ENCODE assay signal across 9 mouse cellular contexts in genomic region chr10:19062098-19062905, GRCm38 (mm10). TPM values are rescaled to one million over a fixed set of nuclear protein-coding genes. Genes with fewer than 3 reads are reported as not detected.
DNase-seq lines count a peak whose midpoint lies in the region; ATAC-seq and TF ChIP-seq lines count a peak whose summit lies in the region.
"Had no signal": no experiment of that assay in that cellular context is flagged by ENCODE, and none has a peak within 500 bp of the region (broad histone marks: within the 10 kb centered on the region; RNA-seq: fewer than 3 reads in every experiment).

No protein-coding gene starts in this region.

- H3K36me3 ChIP-seq in intestine, postnatal 0 days (ENCODE audit: control insufficient read depth, insufficient read depth): no peaks in the 10 kb centered on the region
- H3K36me3 ChIP-seq in intestine, embryonic 16.5 days (ENCODE audit: control insufficient read depth, insufficient read depth, low read length): no peaks in the 10 kb centered on the region
- H3K36me3 ChIP-seq: limb, embryonic 13.5 days had no signal

- peak; percentile 60; the same call in 1 of the 2 replicates for ATAC-seq in intestine, postnatal 0 days
- ATAC-seq in intestine, embryonic 16.5 days: no peak
- peak; percentile 88 for ATAC-seq in neutrophil, adult 5-6 weeks (ENCODE audit: extremely low read depth, insufficient number of reproducible peaks, low FRiP score, poor library complexity, severe bottlenecking)

- no peak overlapping the region for H3K9ac ChIP-seq in intestine, postnatal 0 days (ENCODE audit: low read depth, low read length)
- no peak overlapping the region for H3K9ac ChIP-seq in intestine, embryonic 16.5 days (ENCODE audit: low read depth, low read length)
- H3K9ac ChIP-seq: limb, embryonic 13.5 days had no signal

- no peak overlapping the region for H3K4me3 ChIP-seq in intestine, postnatal 0 days (ENCODE audit: low read depth, low read length)
- H3K4me3 ChIP-seq in intestine, embryonic 16.5 days (ENCODE audit: low read length): no peak overlapping the region
- H3K4me3 ChIP-seq: limb, embryonic 13.5 days had no signal

- no peak for TF ChIP-seq CTCF in intestine, postnatal 0 days (IDR thresholded peaks at IDR 0.05; ENCODE audit: low read depth)

- H3K27ac ChIP-seq in intestine, postnatal 0 days (ENCODE audit: low read depth, low read length): no peak overlapping the region; the same call in 1 of the 2 replicates
- no peak overlapping the region for H3K27ac ChIP-seq in intestine, embryonic 16.5 days (ENCODE audit: low read length)
- H3K27ac ChIP-seq: limb, embryonic 13.5 days had no signal

- H3K9me3 ChIP-seq in intestine, postnatal 0 days (ENCODE audit: control insufficient read depth): no peaks in the 10 kb centered on the region
- H3K9me3 ChIP-seq in intestine, embryonic 16.5 days (ENCODE audit: control insufficient read depth, low read length): no peaks in the 10 kb centered on the region
- H3K9me3 ChIP-seq: limb, embryonic 13.5 days had no signal

- H3K4me1 ChIP-seq in intestine, postnatal 0 days (replicated peaks; ENCODE audit: control insufficient read depth, insufficient read depth, low read length): 0 out of 2 replicates have a peak, but pooled peaks cover 3% of the 10 kb centered on the region
- no peaks in the 10 kb centered on the region for H3K4me1 ChIP-seq in intestine, embryonic 16.5 days (ENCODE audit: control insufficient read depth, insufficient read depth, low read length)
- H3K4me1 ChIP-seq: limb, embryonic 13.5 days had no signal

- no peak overlapping the region for H3K4me2 ChIP-seq in intestine, postnatal 0 days (replicated peaks; ENCODE audit: low read depth)
- no peak overlapping the region for H3K4me2 ChIP-seq in intestine, embryonic 16.5 days (ENCODE audit: low read depth, low read length)
- H3K4me2 ChIP-seq: limb, embryonic 13.5 days had no signal

- DNase-seq in ZHBTc4 (ENCODE audit: low read depth, low spot score) (peak; percentile 4), liver (peak; percentile 12)
- peak; percentile 32 to 56 for DNase-seq in heart, adult 9 months (ENCODE audit: low spot score in 2 of 2)
- DNase-seq in urinary bladder, postnatal 14 days (ENCODE audit: low spot score): no peak
- no peak for DNase-seq in layer of hippocampus, postnatal 10 days (ENCODE audit: low spot score in 2 of 2)

- no peaks in the 10 kb centered on the region for H3K27me3 ChIP-seq in intestine, postnatal 0 days (replicated peaks; ENCODE audit: control insufficient read depth, insufficient read depth, low read length)
- no peaks in the 10 kb centered on the region for H3K27me3 ChIP-seq in intestine, embryonic 16.5 days (replicated peaks; ENCODE audit: control insufficient read depth, insufficient read depth, low read length)
- H3K27me3 ChIP-seq: limb, embryonic 13.5 days had no signal

- WGBS in intestine, postnatal 0 days: 36% methylated on average over 15 of the region's 15 CpGs
- 40% methylated on average over 15 of the region's 15 CpGs for WGBS in intestine, embryonic 16.5 days

RNA-seq across cellular contexts. Expression of gene Tnfaip3, which starts 46.8 kb away (rescaled TPM):
- polyA plus RNA-seq in intestine, postnatal 0 days (2015; fragmentation: Nextera tagmentation; extraction: Ambion mirVana): 3.3 and 3.7 TPM in 2 replicates
- 4.3 and 4.6 TPM in 2 replicates for polyA plus RNA-seq in intestine, embryonic 16.5 days (2015; fragmentation: Nextera tagmentation; extraction: Ambion mirVana)
- total RNA-seq in neutrophil, adult 5-6 weeks (2017): 75.9 and 93.0 TPM in 2 replicates
- 1 to 10 TPM; 5.0 to 5.9 TPM for total RNA-seq in layer of hippocampus, postnatal 10 days (2021)

Comparison
In these comparisons a context has a peak if more than half of its experiments do, and no peak if none do; other contexts are left out.
1. DNase-seq: peak in ZHBTc4 (single experiment), heart, adult 9 months (2 of 2) and liver (single experiment); none in urinary bladder, postnatal 14 days (single experiment) and layer of hippocampus, postnatal 10 days (0 of 2).
2. RNA of gene Tnfaip3, which starts 46.8 kb away (total RNA-seq): 75.9 to 93.0 TPM in neutrophil, adult 5-6 weeks; 5.0 to 5.9 TPM in layer of hippocampus, postnatal 10 days; every median in the first group is over 10 times any median in the second.